Comparison of ENCODE assay signal across 15 mouse cellular contexts in the genomic region with DNA sequence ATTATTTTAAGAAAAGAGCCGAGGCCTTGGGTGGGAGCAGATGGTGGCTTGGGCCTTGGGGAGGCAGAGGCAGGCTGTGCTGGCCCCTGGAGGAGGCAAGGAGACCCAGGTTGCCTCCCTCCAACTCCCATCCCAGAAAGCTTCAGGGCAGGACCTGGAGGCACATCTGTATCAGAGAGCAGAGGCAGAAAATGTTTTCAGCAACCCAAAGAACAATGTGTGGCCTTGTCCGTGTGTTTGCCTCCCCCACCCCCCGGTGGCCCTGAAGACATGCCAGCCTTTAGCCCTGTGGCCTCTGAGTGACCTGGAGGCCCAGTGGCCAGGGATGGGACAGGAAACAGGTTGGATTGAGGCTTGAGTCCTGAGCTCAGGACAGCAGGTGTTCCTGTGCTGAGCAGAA.
"Had no signal": no experiment of that assay in that cellular context is flagged by ENCODE, and none has a peak within 500 bp of the region (broad histone marks: within the 10 kb centered on the region; RNA-seq: fewer than 3 reads in every experiment).

No protein-coding gene starts in this region.

- DNase-seq: heart, postnatal 10 days; heart, postnatal 14 days; heart, postnatal 36 days; heart, postnatal 4 days; kidney, adult 11 months; kidney, adult 18-20 months; kidney, adult 2 months; kidney, adult 8-10 months; kidney, adult 9 months; kidney, postnatal 10 days; kidney, postnatal 14 days; kidney, postnatal 25 days; kidney, postnatal 36 days; kidney, postnatal 4 days; layer of hippocampus, postnatal 36 days had no signal
